13 mouse cellular contexts compared by ENCODE assay signal in genomic region chr1:127696533-127696932, GRCm38 (mm10). TPM values are rescaled to one million over a fixed set of nuclear protein-coding genes. Genes with fewer than 3 reads are reported as not detected.
DNase-seq lines count a peak whose midpoint lies in the region; ATAC-seq and TF ChIP-seq lines count a peak whose summit lies in the region.
"Had no signal": no experiment of that assay in that cellular context is flagged by ENCODE, and none has a peak within 500 bp of the region (broad histone marks: within the 10 kb centered on the region; RNA-seq: fewer than 3 reads in every experiment).

No protein-coding gene starts in this region.

- DNase-seq in frontal cortex, postnatal 10 days (ENCODE audit: low spot score in 2 of 2) = no peak
- peak in 2 of 3 experiments; percentile 13 to 28 for DNase-seq in liver, embryonic 14.5 days (ENCODE audit: low read depth in 3 of 3, low spot score in 3 of 3)
- DNase-seq in liver, embryonic 11.5 days (ENCODE audit: low spot score) = no peak
- peak; percentile 56 for DNase-seq in ES-CJ7 (ENCODE audit: low read depth, low spot score)
- peak; percentile 20 for DNase-seq in embryo, embryonic 11 days
- no peak for DNase-seq in neural tube, embryonic 10.5 days (ENCODE audit: extremely low spot score, low spot score)
- DNase-seq: lung, adult 18-20 months; thymus, postnatal 4 days had no signal

- no peak overlapping the region for H3K4me2 ChIP-seq in liver, embryonic 14.5 days (ENCODE audit: low read depth)
- no peak overlapping the region for H3K4me2 ChIP-seq in liver, embryonic 11.5 days

- WGBS in liver, embryonic 14.5 days (ENCODE audit: insufficient replicate concordance) = 22% methylated on average over 2 of the region's 2 CpGs
- 24% methylated on average over 2 of the region's 2 CpGs for WGBS in liver, embryonic 11.5 days

- H3K9ac ChIP-seq in liver, embryonic 14.5 days (replicated peaks) = no peak overlapping the region
- H3K9ac ChIP-seq in liver, embryonic 11.5 days (ENCODE audit: low read depth, low read length) = no peak overlapping the region

- peak; percentile 58 for TF ChIP-seq CTCF in liver, embryonic 14.5 days (IDR thresholded peaks at IDR 0.05; ENCODE audit: low read depth)

- peak; percentile 59; the same call in 1 of the 2 replicates for ATAC-seq in frontal cortex, adult (ENCODE audit: low TSS enrichment)
- no peak for ATAC-seq in liver, embryonic 14.5 days (ENCODE audit: insufficient read depth)
- ATAC-seq in liver, embryonic 11.5 days (replicated peaks; ENCODE audit: low FRiP score) = no peak
- ATAC-seq in megakaryocyte, adult 5-6 weeks (ENCODE audit: poor library complexity, severe bottlenecking) = no peak
- ATAC-seq: inflammation-experienced regulatory T-cells, adult 6 months had no signal

- H3K4me1 ChIP-seq in liver, embryonic 14.5 days (replicated peaks; ENCODE audit: control insufficient read depth in 2 of 2, insufficient read depth in 2 of 2, low read length in 1 of 2) = no peaks in the 10 kb centered on the region
- H3K4me1 ChIP-seq in liver, embryonic 11.5 days (replicated peaks; ENCODE audit: control insufficient read depth, insufficient read depth, low read length) = no peaks in the 10 kb centered on the region
- H3K4me1 ChIP-seq: forebrain, embryonic 10.5 days had no signal

- no peaks in the 10 kb centered on the region for H3K27me3 ChIP-seq in liver, embryonic 14.5 days (ENCODE audit: control insufficient read depth, insufficient read depth, low read length)
- no peaks in the 10 kb centered on the region for H3K27me3 ChIP-seq in liver, embryonic 11.5 days (replicated peaks; ENCODE audit: control insufficient read depth, insufficient read depth, low read length)

- no peaks in the 10 kb centered on the region for H3K36me3 ChIP-seq in liver, embryonic 14.5 days (replicated peaks; ENCODE audit: control insufficient read depth, insufficient read depth, low read depth)
- no peaks in the 10 kb centered on the region for H3K36me3 ChIP-seq in liver, embryonic 11.5 days (ENCODE audit: control insufficient read depth, insufficient read depth, low read length)
- H3K36me3 ChIP-seq: forebrain, embryonic 10.5 days had no signal

- H3K9me3 ChIP-seq in liver, embryonic 14.5 days (ENCODE audit: control insufficient read depth, low read length) = no peaks in the 10 kb centered on the region
- no peaks in the 10 kb centered on the region for H3K9me3 ChIP-seq in liver, embryonic 11.5 days (ENCODE audit: control insufficient read depth, low read length)
- H3K9me3 ChIP-seq: forebrain, embryonic 10.5 days had no signal

- TF ChIP-seq EP300 in liver, embryonic 14.5 days (IDR thresholded peaks at IDR 0.05; ENCODE audit: low read depth) = no peak

- H3K4me3 ChIP-seq in liver, embryonic 14.5 days (ENCODE audit: insufficient read depth in 1 of 2, low read depth in 2 of 2, low read length in 2 of 2) = no peak overlapping the region
- H3K4me3 ChIP-seq in liver, embryonic 11.5 days (ENCODE audit: low read depth, low read length) = no peak overlapping the region
- H3K4me3 ChIP-seq: forebrain, embryonic 10.5 days had no signal

- no peak overlapping the region for H3K27ac ChIP-seq in liver, embryonic 14.5 days
- no peak overlapping the region for H3K27ac ChIP-seq in liver, embryonic 11.5 days (ENCODE audit: low read depth, low read length)
- H3K27ac ChIP-seq: forebrain, embryonic 10.5 days had no signal

RNA-seq across cellular contexts. Expression of gene Tmem163, which starts 17.2 kb away (rescaled TPM):
- 0.09 and 0.13 TPM in 2 replicates for polyA plus RNA-seq in liver, embryonic 14.5 days (2012; rRNA removed)
- polyA plus RNA-seq in liver, embryonic 14.5 days (2014; fragmentation: Nextera tagmentation; extraction: Ambion mirVana) = 0.27 and 0.51 TPM in 2 replicates
- 1.1 and 1.7 TPM in 2 replicates for polyA plus RNA-seq in liver, embryonic 11.5 days (2014; fragmentation: Nextera tagmentation; extraction: Ambion mirVana)
- total RNA-seq in megakaryocyte, adult 5-6 weeks (2015) = 0.16 TPM in 1 of 2 replicates, not detected in the other
- total RNA-seq in megakaryocyte, adult 5-6 weeks (2017) = 0.12 and 0.73 TPM in 2 replicates

RNA-seq across cellular contexts. Expression of gene Acmsd, which starts 32.7 kb away (rescaled TPM):
- 2.7 and 4.5 TPM in 2 replicates for polyA plus RNA-seq in liver, embryonic 14.5 days (2012; rRNA removed)
- polyA plus RNA-seq in liver, embryonic 14.5 days (2014; fragmentation: Nextera tagmentation; extraction: Ambion mirVana) = 7.1 and 7.9 TPM in 2 replicates
- polyA plus RNA-seq in liver, embryonic 11.5 days (2014; fragmentation: Nextera tagmentation; extraction: Ambion mirVana) = 7.2 and 7.3 TPM in 2 replicates
- total RNA-seq in megakaryocyte, adult 5-6 weeks (2015) = 0.07 TPM in 1 of 2 replicates, not detected in the other
- total RNA-seq in megakaryocyte, adult 5-6 weeks (2017) = 0.37 TPM in 1 of 2 replicates, not detected in the other
- polyA plus RNA-seq: inflammation-experienced regulatory T-cells, adult 6 months; small intestine, adult 2 months had no signal

Comparison
In these comparisons a context has a peak if more than half of its experiments do, and no peak if none do; other contexts are left out.
1. DNase-seq: peak in liver, embryonic 14.5 days (2 of 3), ES-CJ7 (single experiment) and embryo, embryonic 11 days (single experiment); none in frontal cortex, postnatal 10 days (0 of 2), liver, embryonic 11.5 days (single experiment) and neural tube, embryonic 10.5 days (single experiment).